Mouse (Mus musculus) bone marrow, adult 2 months (tissue): Measurements from ENCODE around the gene Klhl22. TPM values are rescaled to one million over a fixed set of nuclear protein-coding genes. Genes with fewer than 3 reads are reported as not detected.

Source experiments
- H3K27ac ChIP-seq: fragments of 200-500 bp; 2 replicates; pipeline ENCODE4 v1.5.1; 2012; ENCODE audit warnings: low read depth, mild to moderate bottlenecking, control low read depth, inconsistent platforms, low read length; ENCODE audit not compliant: control insufficient read depth, poor library complexity, insufficient read depth
- H3K4me1 ChIP-seq: fragments of 200-500 bp; 2 replicates; pipeline ENCODE4 v1.6.1; 2011; ENCODE audit warnings: low read length; ENCODE audit not compliant: control insufficient read depth, insufficient read depth
- H3K4me3 ChIP-seq: fragments of 200-500 bp; replicated peaks from 2 replicates; pipeline ENCODE3; 2011; ENCODE audit warnings: mild to moderate bottlenecking, low read depth, low read length, control low read depth; ENCODE audit not compliant: control insufficient read depth
- CTCF ChIP-seq: fragments of 200-500 bp; IDR thresholded peaks from 2 replicates; pipeline ENCODE4 v1.5.1; 2011; ENCODE audit warnings: low read length, control low read depth; ENCODE audit not compliant: control insufficient read depth, insufficient read depth
- POLR2A ChIP-seq: fragments of 200-500 bp; IDR thresholded peaks from 2 replicates; pipeline ENCODE4 v1.6.1; 2011; ENCODE audit warnings: low read depth, mild to moderate bottlenecking, control low read depth, low read length, borderline replicate concordance; ENCODE audit not compliant: control insufficient read depth
- WGBS: fragments of 180-500 bp; shearing (Covaris S2); methylation state at CpG from one replicate; pipeline ENCODE4 v1.1.7; 2018; 5-methylcytosine and 5-hydroxymethylcytosine counted together
- polyA plus RNA-seq: library from polyadenylated mRNA; stranded (reverse); fragments of >200 nt; gene quantifications from 2 replicates; pipeline ENCODE4 v1.2.4, GENCODE M21; 2011; ENCODE audit warnings: low replicate concordance; ENCODE audit not compliant: missing spikeins, insufficient read depth, insufficient read length

The Klhl22 gene
- polyA plus RNA-seq, 1 experiment: 7.8 TPM

- Histone ChIP-seq H3K27ac (no peak overlapping the region), H3K4me3 (no peak overlapping the region), H3K4me1 (no peaks in the 10 kb centered on the region; the same call in 1 of the 2 replicates)
- WGBS: 20% methylated on average over 7 of the region's 7 CpGs
- TF ChIP-seq CTCF: no peak
- TF ChIP-seq POLR2A: no peak
Measured at GRCm38 (mm10) chr16:17801777-17802455, 42.5 kb downstream of the Klhl22 start.

GRCm38 (mm10) chr16:17802456-17802838 lies 43.0 kb downstream of the Klhl22 start:
- TF ChIP-seq POLR2A (no peak), CTCF (no peak)
- H3K4me3 ChIP-seq: no peak overlapping the region
- no peak overlapping the region for H3K27ac ChIP-seq
- H3K4me1 ChIP-seq: no peaks in the 10 kb centered on the region; the same call in 1 of the 2 replicates
- 14% methylated on average over 18 of the region's 18 CpGs for WGBS

- WGBS: 3% methylated on average over 83 of the region's 83 CpGs
- no peak overlapping the region for H3K27ac ChIP-seq
- no peak overlapping the region for H3K4me3 ChIP-seq
- TF ChIP-seq POLR2A (peak; percentile 18; the same call in 1 of the 2 replicates), CTCF (no peak)
- no peaks in the 10 kb centered on the region; the same call in 1 of the 2 replicates for H3K4me1 ChIP-seq
Measured at GRCm38 (mm10) chr16:17802839-17803674, 43.6 kb downstream of the Klhl22 start.

GRCm38 (mm10) chr16:17803675-17804448 lies 44.4 kb downstream of the Klhl22 start:
- no peak overlapping the region for H3K27ac ChIP-seq
- H3K4me1 ChIP-seq: no peaks in the 10 kb centered on the region; the same call in 1 of the 2 replicates
- no peak overlapping the region for H3K4me3 ChIP-seq
- WGBS: 11% methylated on average over 33 of the region's 33 CpGs
- no peak for TF ChIP-seq POLR2A
- TF ChIP-seq CTCF: no peak

GRCm38 (mm10) chr16:17804449-17804912 lies 45.1 kb downstream of the Klhl22 start:
- H3K4me3 ChIP-seq: no peak overlapping the region
- TF ChIP-seq POLR2A: no peak
- TF ChIP-seq CTCF: no peak

GRCm38 (mm10) chr16:17804982-17805381 lies 45.6 kb downstream of the Klhl22 start:
- no peak for TF ChIP-seq POLR2A
- no peak for TF ChIP-seq CTCF
- H3K4me1 ChIP-seq: no peaks in the 10 kb centered on the region; the same call in 1 of the 2 replicates
- no peak overlapping the region for H3K27ac ChIP-seq

More at GRCm38 (mm10) chr16:17804449-17804912, 45.1 kb downstream of the Klhl22 start:
- H3K27ac ChIP-seq: no peak overlapping the region
- H3K4me1 ChIP-seq: no peaks in the 10 kb centered on the region; the same call in 1 of the 2 replicates
- 2% methylated on average over 33 of the region's 33 CpGs for WGBS

GRCm38 (mm10) chr16:17806581-17807191 lies 47.3 kb downstream of the Klhl22 start:
- Histone ChIP-seq H3K27ac (peak overlapping the region; percentile 17; the same call in 1 of the 2 replicates), H3K4me3 (no peak overlapping the region), H3K4me1 (no peaks in the 10 kb centered on the region; the same call in 1 of the 2 replicates)
- WGBS: 5% methylated on average over 50 of the region's 50 CpGs
- TF ChIP-seq CTCF (no peak), POLR2A (no peak)

More at GRCm38 (mm10) chr16:17804982-17805381, 45.6 kb downstream of the Klhl22 start:
- 12% methylated on average over 7 of the region's 7 CpGs for WGBS
- H3K4me3 ChIP-seq: no peak overlapping the region
